Mouse (Mus musculus): ENCODE measurements at regions not wholly inside any gene's neighbourhood (a gene's known extent, or its start where the extent isn't known, plus 50 kb on each side); places are given as distances from the start of the nearest gene placed in this dataset.

DNA sequence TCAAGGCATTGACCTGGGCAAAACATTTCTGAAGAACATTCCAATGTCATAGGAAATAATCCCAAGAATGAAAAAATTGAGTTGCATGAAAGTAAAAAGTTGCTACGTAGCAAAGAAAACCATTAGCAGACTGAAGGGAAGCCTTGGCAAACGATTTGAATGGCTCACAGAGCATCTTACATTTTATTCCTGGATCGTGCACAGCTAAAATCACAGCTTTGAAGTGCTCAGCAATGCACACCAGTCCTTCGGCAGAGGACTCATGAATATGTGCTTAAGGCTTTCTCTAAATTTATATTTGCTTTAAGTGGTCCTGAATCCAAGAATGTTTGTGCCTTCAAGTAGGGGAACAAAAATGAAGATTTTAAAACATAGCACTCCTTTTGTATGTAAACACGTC, 234.5 kb downstream of the Cog6 start:
- TF ChIP-seq POLR2A (IDR thresholded peaks at IDR 0.05; ENCODE audit: extremely low read depth, insufficient read depth, low read length) (no peak), CTCF (IDR thresholded peaks at IDR 0.05; ENCODE audit: low read depth, low read length) (no peak)
